Mouse (Mus musculus) forebrain, embryonic 16.5 days (tissue): ENCODE measurements around the gene Atf7ip2. TPM values are rescaled to one million over a fixed set of nuclear protein-coding genes. Genes with fewer than 3 reads are reported as not detected.
"Not testable (repeated sequence)": the region's sequence is repeated elsewhere in the genome, so short reads cannot be mapped to it uniquely, and the experiment has no call there.

ENCODE experiments used
- ATAC-seq: fragments of 200-750 bp; cut with Nextera tagmentation; 2 replicates; pipeline ENCODE4 v1.8.0; 2017; ENCODE audit warnings: mild to moderate bottlenecking, moderate library complexity
- H3K27ac ChIP-seq: fragments of 300-500 bp; sonication (generic); 2 replicates; pipeline ENCODE4 v1.5.1; 2014; ENCODE audit warnings: low read length, control low read depth
- H3K27me3 ChIP-seq: fragments of 300-500 bp; sonication (generic); replicated peaks from 2 replicates; pipeline ENCODE4 v1.6.1; 2014; ENCODE audit warnings: low read length; ENCODE audit not compliant: control insufficient read depth, insufficient read depth
- H3K36me3 ChIP-seq: fragments of 300-500 bp; sonication (generic); 2 replicates; pipeline ENCODE4 v1.6.1; 2014; ENCODE audit not compliant: control insufficient read depth, insufficient read depth
- H3K4me1 ChIP-seq: fragments of 300-500 bp; sonication (generic); replicated peaks from 2 replicates; pipeline ENCODE4 v1.6.1; 2014; ENCODE audit warnings: low read length; ENCODE audit not compliant: control insufficient read depth, insufficient read depth
- H3K4me2 ChIP-seq: fragments of 300-500 bp; sonication (generic); 2 replicates; pipeline ENCODE4 v1.6.1; 2014; ENCODE audit warnings: mild to moderate bottlenecking, low read length, control low read depth
- H3K4me3 ChIP-seq: fragments of 300-500 bp; sonication (generic); replicated peaks from 2 replicates; pipeline ENCODE4 v1.5.1; 2014; ENCODE audit warnings: mild to moderate bottlenecking, low read length, control low read depth
- H3K9ac ChIP-seq: fragments of 300-500 bp; sonication (generic); replicated peaks from 2 replicates; pipeline ENCODE4 v1.6.1; 2014; ENCODE audit warnings: low read depth, low read length, control low read depth
- H3K9me3 ChIP-seq: fragments of 300-500 bp; sonication (generic); 2 replicates; pipeline ENCODE4 v1.6.1; 2016; ENCODE audit warnings: low read length; ENCODE audit not compliant: control insufficient read depth
- WGBS: fragments of 180-500 bp; shearing (Covaris S2); extraction: QIAGEN DNeasy Blood & Tissue Kit; methylation state at CpG from one replicate; pipeline ENCODE4 v1.1.7; 2014; 5-methylcytosine and 5-hydroxymethylcytosine counted together
- polyA plus RNA-seq: library from polyadenylated mRNA; unstranded; fragments of >200 nt; fragmentation: Nextera tagmentation; extraction: Ambion mirVana; gene quantifications from 2 replicates; pipeline ENCODE4 v1.2.1, GENCODE M21; 2015

Atf7ip2 gene
- polyA plus RNA-seq, 1 experiment from 2014 or later: 0.18 TPM

- H3K27ac ChIP-seq, H3K9ac ChIP-seq, H3K9me3 ChIP-seq, H3K4me1 ChIP-seq, H3K36me3 ChIP-seq, H3K27me3 ChIP-seq, ATAC-seq, H3K4me3 ChIP-seq, H3K4me2 ChIP-seq: not testable (repeated sequence)
- WGBS: 96% methylated on average over 1 of the region's 1 CpGs
Measured at GRCm38 (mm10) chr16:10216366-10216765, 23.9 kb downstream of the Atf7ip2 start.

GRCm38 (mm10) chr16:10217020-10217419 lies 24.5 kb downstream of the Atf7ip2 start:
- not testable (repeated sequence) for H3K36me3 ChIP-seq, ATAC-seq, H3K4me1 ChIP-seq, H3K27me3 ChIP-seq, H3K4me3 ChIP-seq, H3K9me3 ChIP-seq, H3K27ac ChIP-seq, H3K4me2 ChIP-seq, H3K9ac ChIP-seq
- WGBS: 86% methylated on average over 2 of the region's 2 CpGs

- no peak overlapping the region for H3K9ac ChIP-seq
- 13% methylated on average over 1 of the region's 2 CpGs for WGBS
- no peak overlapping the region for H3K27ac ChIP-seq
- no peaks in the 10 kb centered on the region for H3K9me3 ChIP-seq
- no peak for ATAC-seq
- no peaks in the 10 kb centered on the region for H3K4me1 ChIP-seq
- no peak overlapping the region for H3K4me2 ChIP-seq
- H3K27me3 ChIP-seq: no peaks in the 10 kb centered on the region
- H3K36me3 ChIP-seq: no peaks in the 10 kb centered on the region
- no peak overlapping the region for H3K4me3 ChIP-seq
Measured at GRCm38 (mm10) chr16:10227361-10227760, 34.8 kb downstream of the Atf7ip2 start.

GRCm38 (mm10) chr16:10236601-10237000 lies 44.1 kb downstream of the Atf7ip2 start:
- no peak for ATAC-seq
- no peaks in the 10 kb centered on the region for H3K4me1 ChIP-seq
- no peak overlapping the region for H3K4me3 ChIP-seq
- H3K27ac ChIP-seq: no peak overlapping the region
- H3K9ac ChIP-seq: no peak overlapping the region
- no peaks in the 10 kb centered on the region for H3K36me3 ChIP-seq
- no peaks in the 10 kb centered on the region for H3K9me3 ChIP-seq
- H3K27me3 ChIP-seq: no peaks in the 10 kb centered on the region
- no peak overlapping the region for H3K4me2 ChIP-seq

GRCm38 (mm10) chr16:10253993-10254392 lies 61.5 kb downstream of the Atf7ip2 start:
- no peaks in the 10 kb centered on the region for H3K4me1 ChIP-seq
- H3K27me3 ChIP-seq: no peaks in the 10 kb centered on the region
- no peak overlapping the region for H3K9ac ChIP-seq
- no peak for ATAC-seq
- no peaks in the 10 kb centered on the region for H3K9me3 ChIP-seq
- WGBS: 23% methylated on average over 1 of the region's 1 CpGs
- H3K4me3 ChIP-seq: no peak overlapping the region
- H3K27ac ChIP-seq: no peak overlapping the region
- no peaks in the 10 kb centered on the region for H3K36me3 ChIP-seq
- no peak overlapping the region for H3K4me2 ChIP-seq

- 32% methylated on average over 3 of the region's 3 CpGs for WGBS
- H3K4me2 ChIP-seq: no peak overlapping the region
- peaks cover 9% of the 10 kb centered on the region for H3K9me3 ChIP-seq
- H3K27ac ChIP-seq: no peak overlapping the region
- H3K36me3 ChIP-seq: no peaks in the 10 kb centered on the region
- H3K27me3 ChIP-seq: no peaks in the 10 kb centered on the region
- no peak for ATAC-seq
- no peak overlapping the region for H3K9ac ChIP-seq
- H3K4me1 ChIP-seq: no peaks in the 10 kb centered on the region
- H3K4me3 ChIP-seq: no peak overlapping the region
Measured at GRCm38 (mm10) chr16:10272256-10272655, 79.7 kb downstream of the Atf7ip2 start.

- Histone ChIP-seq H3K27me3 (no peaks in the 10 kb centered on the region), H3K4me1 (no peaks in the 10 kb centered on the region), H3K4me3 (no peak overlapping the region), H3K9me3 (peaks cover 9% of the 10 kb centered on the region), H3K27ac (no peak overlapping the region), H3K9ac (no peak overlapping the region), H3K36me3 (no peaks in the 10 kb centered on the region), H3K4me2 (no peak overlapping the region)
- 72% methylated on average over 4 of the region's 4 CpGs for whole genome bisulfite sequencing
- ATAC-seq: no peak
Measured at GRCm38 (mm10) chr16:10274465-10274864, 82.0 kb downstream of the Atf7ip2 start.

- not testable (repeated sequence) for H3K4me3 ChIP-seq, H3K27ac ChIP-seq, H3K9me3 ChIP-seq, H3K27me3 ChIP-seq, H3K36me3 ChIP-seq, ATAC-seq, H3K4me2 ChIP-seq, H3K4me1 ChIP-seq, H3K9ac ChIP-seq
- WGBS: 89% methylated on average over 5 of the region's 5 CpGs
Measured at GRCm38 (mm10) chr16:10276778-10277177, 84.3 kb downstream of the Atf7ip2 start.

- Histone ChIP-seq H3K9me3 (no peaks in the 10 kb centered on the region), H3K4me2 (no peak overlapping the region), H3K4me3 (no peak overlapping the region), H3K36me3 (no peaks in the 10 kb centered on the region), H3K27me3 (no peaks in the 10 kb centered on the region), H3K4me1 (no peaks in the 10 kb centered on the region), H3K9ac (no peak overlapping the region), H3K27ac (no peak overlapping the region)
- peak; percentile 62 for ATAC-seq
- WGBS: 53% methylated on average over 12 of the region's 12 CpGs
Measured at GRCm38 (mm10) chr16:10280286-10280951, 87.9 kb downstream of the Atf7ip2 start.

GRCm38 (mm10) chr16:10281890-10282289 lies 89.4 kb downstream of the Atf7ip2 start:
- Histone ChIP-seq H3K4me3 (no peak overlapping the region), H3K36me3 (no peaks in the 10 kb centered on the region), H3K4me1 (no peaks in the 10 kb centered on the region), H3K4me2 (no peak overlapping the region), H3K9ac (no peak overlapping the region), H3K27ac (no peak overlapping the region), H3K9me3 (no peaks in the 10 kb centered on the region), H3K27me3 (no peaks in the 10 kb centered on the region)
- WGBS: 91% methylated on average over 3 of the region's 3 CpGs
- no peak for ATAC-seq
